Mouse (Mus musculus): ENCODE data around the gene Bri3. TPM values are rescaled to one million over a fixed set of nuclear protein-coding genes. Genes with fewer than 3 reads are reported as not detected.

The Bri3 gene
- 111 and 115 TPM in 2 replicates for polyA plus RNA-seq (2015; fragmentation: Nextera tagmentation; extraction: Ambion mirVana)

- no peak within 1 kb of the TSS for H3K4me2 ChIP-seq (replicated peaks)
- ATAC-seq (replicated peaks): no peak
- 95% methylated on average over 7 of the region's 7 CpGs for WGBS
These were observed at the start of gene Bri3 for GRCm38 (mm10) chr5:144243901-144244487. Gene Bri3, plus strand, starts transcription at chr5:144244437.

GRCm38 (mm10) chr5:144195567-144195966 is 48.7 kb upstream of the Bri3 start:
- no peaks in the 10 kb centered on the region for H3K9me3 ChIP-seq
- no peak overlapping the region for H3K4me3 ChIP-seq
- no peaks in the 10 kb centered on the region for H3K27me3 ChIP-seq
- no peak overlapping the region for H3K4me2 ChIP-seq (replicated peaks)
- peaks cover 9% of the 10 kb centered on the region; the same call in 1 of the 2 replicates for H3K36me3 ChIP-seq
- H3K27ac ChIP-seq (replicated peaks): no peak overlapping the region
- no peak for ATAC-seq (replicated peaks)
- no peak overlapping the region for H3K9ac ChIP-seq (replicated peaks)
- H3K4me1 ChIP-seq: no peaks in the 10 kb centered on the region
- 81% methylated on average over 8 of the region's 8 CpGs for WGBS

More at GRCm38 (mm10) chr5:144243901-144244487, at the start of gene Bri3:
- Histone ChIP-seq H3K9me3 (no peaks in the 10 kb centered on the region), H3K9ac (replicated peaks) (no peak within 1 kb of the TSS), H3K4me3 (no peak within 1 kb of the TSS), H3K4me1 (no peaks in the 10 kb centered on the region), H3K27me3 (no peaks in the 10 kb centered on the region), H3K27ac (replicated peaks) (no peak within 1 kb of the TSS), H3K36me3 (no peaks in the 10 kb centered on the region)

- Histone ChIP-seq H3K4me1 (no peaks in the 10 kb centered on the region), H3K27ac (replicated peaks) (no peak overlapping the region), H3K9me3 (no peaks in the 10 kb centered on the region), H3K4me2 (replicated peaks) (no peak overlapping the region), H3K4me3 (no peak overlapping the region), H3K9ac (replicated peaks) (no peak overlapping the region), H3K27me3 (no peaks in the 10 kb centered on the region), H3K36me3 (peaks cover 49% of the 10 kb centered on the region)
- no peak for ATAC-seq (replicated peaks)
- WGBS: 79% methylated on average over 11 of the region's 11 CpGs
These were observed 43.6 kb upstream of the Bri3 start for GRCm38 (mm10) chr5:144200616-144201015.

GRCm38 (mm10) chr5:144202430-144202829 is 41.8 kb upstream of the Bri3 start:
- Histone ChIP-seq H3K27me3 (no peaks in the 10 kb centered on the region), H3K9me3 (no peaks in the 10 kb centered on the region), H3K4me3 (no peak overlapping the region), H3K4me2 (replicated peaks) (no peak overlapping the region), H3K36me3 (peaks cover 66% of the 10 kb centered on the region), H3K4me1 (no peaks in the 10 kb centered on the region), H3K9ac (replicated peaks) (no peak overlapping the region), H3K27ac (replicated peaks) (no peak overlapping the region)
- ATAC-seq (replicated peaks): no peak
- WGBS: 97% methylated on average over 6 of the region's 6 CpGs

GRCm38 (mm10) chr5:144203398-144203959 is 40.8 kb upstream of the Bri3 start:
- no peak overlapping the region for H3K4me3 ChIP-seq
- H3K36me3 ChIP-seq: peaks cover 63% of the 10 kb centered on the region
- H3K9me3 ChIP-seq: no peaks in the 10 kb centered on the region
- H3K4me2 ChIP-seq (replicated peaks): no peak overlapping the region
- H3K27me3 ChIP-seq: no peaks in the 10 kb centered on the region
- no peaks in the 10 kb centered on the region for H3K4me1 ChIP-seq
- no peak overlapping the region for H3K27ac ChIP-seq (replicated peaks)
- no peak overlapping the region for H3K9ac ChIP-seq (replicated peaks)
- no peak for ATAC-seq (replicated peaks)
- 89% methylated on average over 10 of the region's 10 CpGs for WGBS

- H3K4me2 ChIP-seq (replicated peaks): no peak overlapping the region
- peaks cover 65% of the 10 kb centered on the region for H3K36me3 ChIP-seq
- 91% methylated on average over 12 of the region's 12 CpGs for WGBS
- no peak overlapping the region for H3K4me3 ChIP-seq
- no peaks in the 10 kb centered on the region for H3K4me1 ChIP-seq
- H3K9ac ChIP-seq (replicated peaks): no peak overlapping the region
- no peak for ATAC-seq (replicated peaks)
- H3K27me3 ChIP-seq: no peaks in the 10 kb centered on the region
- H3K9me3 ChIP-seq: no peaks in the 10 kb centered on the region
- no peak overlapping the region for H3K27ac ChIP-seq (replicated peaks)
These were observed 39.9 kb upstream of the Bri3 start for GRCm38 (mm10) chr5:144204303-144204702.

GRCm38 (mm10) chr5:144204911-144205310 is 39.3 kb upstream of the Bri3 start:
- H3K4me3 ChIP-seq: no peak overlapping the region
- 58% methylated on average over 10 of the region's 10 CpGs for WGBS
- H3K27ac ChIP-seq (replicated peaks): no peak overlapping the region
- H3K4me1 ChIP-seq: no peaks in the 10 kb centered on the region
- ATAC-seq (replicated peaks): no peak
- H3K9ac ChIP-seq (replicated peaks): no peak overlapping the region
- no peak overlapping the region for H3K4me2 ChIP-seq (replicated peaks)
- H3K27me3 ChIP-seq: no peaks in the 10 kb centered on the region
- H3K9me3 ChIP-seq: no peaks in the 10 kb centered on the region
- H3K36me3 ChIP-seq: peaks cover 69% of the 10 kb centered on the region

GRCm38 (mm10) chr5:144206069-144206468 is 38.2 kb upstream of the Bri3 start:
- H3K27me3 ChIP-seq: no peaks in the 10 kb centered on the region
- peaks cover 74% of the 10 kb centered on the region for H3K36me3 ChIP-seq
- H3K9ac ChIP-seq (replicated peaks): no peak overlapping the region
- H3K4me1 ChIP-seq: no peaks in the 10 kb centered on the region
- ATAC-seq (replicated peaks): no peak
- no peaks in the 10 kb centered on the region for H3K9me3 ChIP-seq
- WGBS: 94% methylated on average over 15 of the region's 15 CpGs
- no peak overlapping the region for H3K4me3 ChIP-seq
- H3K4me2 ChIP-seq (replicated peaks): no peak overlapping the region
- H3K27ac ChIP-seq (replicated peaks): no peak overlapping the region

GRCm38 (mm10) chr5:144207478-144207877 is 36.8 kb upstream of the Bri3 start:
- Histone ChIP-seq H3K27me3 (no peaks in the 10 kb centered on the region), H3K9ac (replicated peaks) (no peak overlapping the region), H3K4me1 (no peaks in the 10 kb centered on the region), H3K27ac (replicated peaks) (no peak overlapping the region), H3K4me3 (no peak overlapping the region), H3K9me3 (no peaks in the 10 kb centered on the region), H3K4me2 (replicated peaks) (no peak overlapping the region), H3K36me3 (peaks cover 74% of the 10 kb centered on the region)
- 48% methylated on average over 11 of the region's 11 CpGs for whole genome bisulfite sequencing
- ATAC-seq (replicated peaks): peak; percentile 43

GRCm38 (mm10) chr5:144214453-144214852 is 29.8 kb upstream of the Bri3 start:
- Histone ChIP-seq H3K9me3 (no peaks in the 10 kb centered on the region), H3K4me1 (no peaks in the 10 kb centered on the region), H3K9ac (replicated peaks) (no peak overlapping the region), H3K4me3 (no peak overlapping the region), H3K4me2 (replicated peaks) (no peak overlapping the region), H3K27ac (replicated peaks) (no peak overlapping the region), H3K27me3 (no peaks in the 10 kb centered on the region), H3K36me3 (peaks cover 49% of the 10 kb centered on the region)
- no peak for ATAC-seq (replicated peaks)
- 31% methylated on average over 7 of the region's 7 CpGs for WGBS

GRCm38 (mm10) chr5:144215992-144216391 is 28.2 kb upstream of the Bri3 start:
- 85% methylated on average over 2 of the region's 2 CpGs for WGBS
- no peak overlapping the region for H3K27ac ChIP-seq (replicated peaks)
- no peaks in the 10 kb centered on the region for H3K27me3 ChIP-seq
- H3K9me3 ChIP-seq: no peaks in the 10 kb centered on the region
- H3K4me3 ChIP-seq: no peak overlapping the region
- no peak for ATAC-seq (replicated peaks)
- H3K4me1 ChIP-seq: 0 out of 2 replicates have a peak, but pooled peaks cover 2% of the 10 kb centered on the region
- H3K36me3 ChIP-seq: peaks cover 34% of the 10 kb centered on the region
- H3K4me2 ChIP-seq (replicated peaks): no peak overlapping the region
- no peak overlapping the region for H3K9ac ChIP-seq (replicated peaks)

GRCm38 (mm10) chr5:144218061-144218460 is 26.2 kb upstream of the Bri3 start:
- H3K4me2 ChIP-seq (replicated peaks): no peak overlapping the region
- H3K27me3 ChIP-seq: no peaks in the 10 kb centered on the region
- H3K4me3 ChIP-seq: no peak overlapping the region
- peaks cover 21% of the 10 kb centered on the region for H3K4me1 ChIP-seq
- 92% methylated on average over 7 of the region's 7 CpGs for WGBS
- H3K9ac ChIP-seq (replicated peaks): no peak overlapping the region
- H3K36me3 ChIP-seq: peaks cover 16% of the 10 kb centered on the region
- no peak overlapping the region for H3K27ac ChIP-seq (replicated peaks)
- H3K9me3 ChIP-seq: no peaks in the 10 kb centered on the region
- ATAC-seq (replicated peaks): no peak

- peaks cover 6% of the 10 kb centered on the region for H3K36me3 ChIP-seq
- 78% methylated on average over 12 of the region's 12 CpGs for WGBS
- ATAC-seq (replicated peaks): no peak
These were observed 24.9 kb upstream of the Bri3 start for GRCm38 (mm10) chr5:144219306-144219705.

More at GRCm38 (mm10) chr5:144219306-144219705, 24.9 kb upstream of the Bri3 start:
- Histone ChIP-seq H3K9ac (replicated peaks) (no peak overlapping the region), H3K27ac (replicated peaks) (no peak overlapping the region), H3K4me2 (replicated peaks) (no peak overlapping the region), H3K27me3 (no peaks in the 10 kb centered on the region), H3K9me3 (no peaks in the 10 kb centered on the region), H3K4me1 (peaks cover 25% of the 10 kb centered on the region), H3K4me3 (no peak overlapping the region)
